Mouse (Mus musculus) ovary, postnatal 36 days (tissue): Measurements from ENCODE around the gene Rap2a.

Experiments
- DNase-seq: peaks from one replicate; pipeline ENCODE4 v3.0.0; 2022; ENCODE audit warnings: low spot score, mixed read lengths

The Rap2a gene

GRCm38 (mm10) chr14:120542976-120543375, 64.7 kb downstream of the Rap2a start:
- DNase-seq: no peak

- DNase-seq: no peak
Observed at GRCm38 (mm10) chr14:120543846-120544245, 65.6 kb downstream of the Rap2a start.

DNA sequence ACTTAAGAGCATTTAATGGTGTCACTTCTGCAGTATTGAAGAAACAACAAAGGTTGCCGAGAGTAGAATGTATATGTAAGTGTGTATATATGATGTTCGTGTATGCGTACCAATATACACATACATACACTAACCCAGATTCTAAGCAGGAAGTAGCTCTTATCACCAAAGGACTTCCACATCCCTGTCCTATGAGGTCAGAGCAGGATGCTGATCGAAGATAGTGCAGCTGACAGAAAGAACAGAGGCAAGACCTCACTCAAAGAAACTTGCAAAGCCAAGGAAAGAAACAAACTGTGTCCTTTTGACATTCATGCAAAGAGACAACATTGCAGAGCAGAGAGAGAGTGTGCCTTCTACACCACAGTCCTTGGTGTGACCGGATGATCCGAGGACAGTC, 66.3 kb downstream of the Rap2a start:
- no peak for DNase-seq

- DNase-seq: no peak
Observed at GRCm38 (mm10) chr14:120544946-120545345, 66.7 kb downstream of the Rap2a start.
